Mouse (Mus musculus) G1E (cell line): ENCODE measurements around the gene Eif3c.

Source experiments
- CTCF ChIP-seq: IDR thresholded peaks from 2 replicates; pipeline ENCODE4 v1.5.1; 2012; ENCODE audit warnings: low read depth, low read length, inconsistent platforms, mixed read lengths
- GATA1 ChIP-seq: IDR thresholded peaks from 2 replicates; pipeline ENCODE4 v1.6.1; 2012; ENCODE audit warnings: borderline replicate concordance, low read length, inconsistent platforms, mixed read lengths
- GATA2 ChIP-seq: IDR thresholded peaks from 2 replicates; pipeline ENCODE4 v1.6.1; 2012; ENCODE audit warnings: low read depth, low read length, inconsistent platforms, borderline replicate concordance
- POLR2AphosphoS5 ChIP-seq: IDR thresholded peaks from 2 replicates; pipeline ENCODE4 v1.6.1; 2012; ENCODE audit warnings: low read depth, low read length, inconsistent platforms; ENCODE audit not compliant: insufficient replicate concordance
- TAL1 ChIP-seq: conservative IDR thresholded peaks from 2 replicates; pipeline ENCODE4 v1.6.1; 2012; ENCODE audit warnings: low read depth, low read length, inconsistent platforms, mixed read lengths

DNA sequence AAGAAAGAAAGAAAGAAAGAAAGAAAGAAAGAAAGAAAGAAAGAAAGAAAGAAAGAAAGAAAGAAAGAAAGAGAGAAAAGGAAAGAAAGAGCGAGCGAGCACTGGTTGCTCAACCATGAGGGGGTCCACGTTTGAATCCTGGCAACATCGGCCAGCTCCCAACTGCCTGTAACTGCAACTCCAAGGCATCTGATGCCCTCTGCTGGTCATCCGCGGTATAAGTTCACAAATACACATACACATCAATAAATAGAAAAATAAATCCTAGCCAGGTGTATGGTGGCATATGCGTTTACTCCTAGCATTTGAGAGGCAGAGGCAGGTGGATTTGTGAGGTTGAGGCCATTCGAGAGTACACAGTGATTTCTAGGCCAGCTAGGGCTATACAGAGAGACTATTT, 10.7 kb upstream of the Eif3c start:
- TF ChIP-seq CTCF: peak; percentile 66
- TF ChIP-seq GATA1: no peak
- no peak for TF ChIP-seq POLR2AphosphoS5
- TF ChIP-seq TAL1: no peak
- no peak for TF ChIP-seq GATA2
